Comparison of ENCODE assay signal across 25 mouse cellular contexts in the genomic region with DNA sequence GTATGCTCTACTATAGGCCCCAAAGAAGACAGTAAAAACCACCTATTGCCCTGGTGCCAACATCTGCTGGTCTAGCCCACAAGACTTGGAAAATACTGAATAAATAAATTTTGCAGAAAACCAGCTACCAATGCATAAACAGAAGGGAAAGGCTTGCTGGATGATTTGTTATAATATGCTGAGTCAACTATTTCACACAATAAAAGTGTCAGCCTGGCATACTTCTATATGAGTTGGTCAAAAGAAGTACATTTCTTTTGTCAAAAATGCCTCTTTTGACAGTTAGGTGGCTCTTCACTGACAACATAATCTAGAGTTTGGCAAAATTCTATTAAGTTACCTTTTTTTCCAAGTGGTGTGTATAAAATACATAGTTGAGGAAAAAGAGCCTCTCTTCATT.
DNase-seq lines count a peak whose midpoint lies in the region; ATAC-seq and TF ChIP-seq lines count a peak whose summit lies in the region.
"Had no signal": no experiment of that assay in that cellular context is flagged by ENCODE, and none has a peak within 500 bp of the region (broad histone marks: within the 10 kb centered on the region; RNA-seq: fewer than 3 reads in every experiment).

No protein-coding gene starts in this region.

- no peak for TF ChIP-seq CTCF in embryonic fibroblast, embryonic 13.5 days (IDR thresholded peaks at IDR 0.05; ENCODE audit: borderline replicate concordance, insufficient read depth, low read length)

- no peak overlapping the region for H3K4me3 ChIP-seq in heart, embryonic 13.5 days
- H3K4me3 ChIP-seq in heart, embryonic 10.5 days: no peak overlapping the region
- H3K4me3 ChIP-seq in embryonic fibroblast, embryonic 13.5 days (ENCODE audit: insufficient read depth, low read length): no peak overlapping the region
- H3K4me3 ChIP-seq in midbrain, embryonic 11.5 days (ENCODE audit: low read depth, low read length): no peak overlapping the region
- H3K4me3 ChIP-seq: embryonic facial prominence, embryonic 10.5 days; embryonic facial prominence, embryonic 12.5 days; erythroblast, embryonic 14.5 days; forebrain, embryonic 10.5 days; forebrain, embryonic 12.5 days had no signal

- H3K9ac ChIP-seq in heart, embryonic 13.5 days: no peak overlapping the region
- no peak overlapping the region for H3K9ac ChIP-seq in midbrain, embryonic 11.5 days (ENCODE audit: low read length)
- H3K9ac ChIP-seq: embryonic facial prominence, embryonic 12.5 days; forebrain, embryonic 12.5 days had no signal

- H3K4me1 ChIP-seq in heart, embryonic 13.5 days: peaks cover 35% of the 10 kb centered on the region
- H3K4me1 ChIP-seq in heart, embryonic 10.5 days: peaks cover 19% of the 10 kb centered on the region
- H3K4me1 ChIP-seq in embryonic fibroblast, embryonic 13.5 days (ENCODE audit: control insufficient read depth, insufficient read depth, low read length): peaks cover 3% of the 10 kb centered on the region
- H3K4me1 ChIP-seq in midbrain, embryonic 11.5 days (ENCODE audit: control insufficient read depth, insufficient read depth, low read length): no peaks in the 10 kb centered on the region
- H3K4me1 ChIP-seq: forebrain, embryonic 10.5 days; forebrain, embryonic 12.5 days had no signal

- no peak for ATAC-seq in heart, embryonic 13.5 days (ENCODE audit: extremely low read depth, insufficient number of reproducible peaks, low FRiP score, low TSS enrichment)
- no peak for ATAC-seq in midbrain, embryonic 11.5 days (ENCODE audit: low FRiP score)
- ATAC-seq: activated CD4-positive, CD25-positive, alpha-beta regulatory T cell, adult 4 months; CD4-positive, CD25-positive, alpha-beta regulatory T cell, adult 4 months; forebrain, embryonic 14.5 days; forebrain, embryonic 16.5 days; Patski had no signal

- no peaks in the 10 kb centered on the region for H3K27me3 ChIP-seq in heart, embryonic 13.5 days (replicated peaks)
- H3K27me3 ChIP-seq in heart, embryonic 10.5 days (ENCODE audit: insufficient read depth, poor library complexity, severe bottlenecking): no peaks in the 10 kb centered on the region
- H3K27me3 ChIP-seq in midbrain, embryonic 11.5 days (ENCODE audit: control insufficient read depth, insufficient read depth, low read length): no peaks in the 10 kb centered on the region
- H3K27me3 ChIP-seq: embryonic facial prominence, embryonic 12.5 days; forebrain, embryonic 12.5 days; Patski had no signal

- H3K36me3 ChIP-seq in heart, embryonic 13.5 days: peaks cover 34% of the 10 kb centered on the region
- peaks cover 24% of the 10 kb centered on the region for H3K36me3 ChIP-seq in heart, embryonic 10.5 days
- H3K36me3 ChIP-seq in midbrain, embryonic 11.5 days (ENCODE audit: control insufficient read depth, insufficient read depth, low read length): no peaks in the 10 kb centered on the region
- H3K36me3 ChIP-seq: G1E had no signal

- DNase-seq in heart, embryonic 10.5 days (ENCODE audit: low spot score): no peak
- DNase-seq in midbrain, embryonic 11.5 days (ENCODE audit: low spot score, missing footprints): no peak
- DNase-seq in urinary bladder, postnatal 4 days (ENCODE audit: low spot score in 2 of 2): no peak
- DNase-seq: adrenal gland, adult 8-10 months; adrenal gland, postnatal 14 days; adrenal gland, postnatal 36 days; B cell, adult 2 months; cerebellum, adult 11-12 months; cerebellum, adult 2 months; cerebellum, adult 9-10 months; cerebellum, postnatal 10 days; cerebellum, postnatal 25 days had no signal

- TF ChIP-seq POLR2A in embryonic fibroblast, embryonic 13.5 days (IDR thresholded peaks at IDR 0.05; ENCODE audit: low read depth, low read length): no peak

- peak overlapping the region; percentile 36; the same call in 1 of the 2 replicates for H3K27ac ChIP-seq in heart, embryonic 13.5 days (replicated peaks)
- H3K27ac ChIP-seq in heart, embryonic 10.5 days: no peak overlapping the region
- peak overlapping the region; percentile 68 for H3K27ac ChIP-seq in embryonic fibroblast, embryonic 13.5 days (ENCODE audit: insufficient read depth, low read length)
- H3K27ac ChIP-seq in midbrain, embryonic 11.5 days (ENCODE audit: low read depth, low read length): no peak overlapping the region
- H3K27ac ChIP-seq: embryonic facial prominence, embryonic 10.5 days; embryonic facial prominence, embryonic 12.5 days; forebrain, embryonic 10.5 days; forebrain, embryonic 12.5 days had no signal

- H3K4me2 ChIP-seq in heart, embryonic 13.5 days: no peak overlapping the region
- H3K4me2 ChIP-seq in midbrain, embryonic 11.5 days: no peak overlapping the region
- H3K4me2 ChIP-seq: embryonic facial prominence, embryonic 12.5 days; forebrain, embryonic 12.5 days had no signal

- no peaks in the 10 kb centered on the region for H3K9me3 ChIP-seq in heart, embryonic 13.5 days
- H3K9me3 ChIP-seq in heart, embryonic 10.5 days: no peaks in the 10 kb centered on the region
- H3K9me3 ChIP-seq in midbrain, embryonic 11.5 days (ENCODE audit: control insufficient read depth, low read length): no peaks in the 10 kb centered on the region
- H3K9me3 ChIP-seq: embryonic facial prominence, embryonic 10.5 days; embryonic facial prominence, embryonic 12.5 days; forebrain, embryonic 10.5 days; forebrain, embryonic 12.5 days had no signal

Comparison
In these comparisons a context has a peak if more than half of its experiments do, and no peak if none do; other contexts are left out.
1. H3K27ac ChIP-seq: peak in heart, embryonic 13.5 days (single experiment) and embryonic fibroblast, embryonic 13.5 days (single experiment); none in heart, embryonic 10.5 days (single experiment) and midbrain, embryonic 11.5 days (single experiment).